Mouse (Mus musculus) thymus, postnatal 4 days (tissue): ENCODE results near the gene Frmd5.

Experiments
- DNase-seq: peaks from one replicate; pipeline ENCODE4 v3.0.0; 2021

The Frmd5 gene

GRCm38 (mm10) chr2:121761281-121761795, 45.5 kb downstream of the Frmd5 start:
- no peak for DNase-seq

DNA sequence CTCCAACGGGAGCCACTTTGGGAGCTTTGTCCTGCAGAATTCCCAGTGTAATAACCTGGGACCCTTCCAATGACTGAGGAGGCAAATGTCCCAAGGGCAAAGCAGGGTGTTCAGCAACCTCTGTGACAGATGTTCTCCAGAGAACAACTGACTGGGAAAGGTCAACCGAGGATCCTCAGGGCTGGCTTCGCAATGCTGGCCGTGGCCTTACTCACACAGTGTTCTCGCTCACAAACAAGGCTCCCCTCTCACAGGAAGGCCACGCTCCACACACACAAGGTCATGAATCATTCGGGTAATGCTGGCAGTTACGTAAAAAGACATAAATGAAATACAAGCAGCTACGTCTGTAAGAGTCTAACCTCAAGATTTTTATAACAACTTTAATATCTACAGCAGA, 46.2 kb downstream of the Frmd5 start:
- no peak for DNase-seq

DNA sequence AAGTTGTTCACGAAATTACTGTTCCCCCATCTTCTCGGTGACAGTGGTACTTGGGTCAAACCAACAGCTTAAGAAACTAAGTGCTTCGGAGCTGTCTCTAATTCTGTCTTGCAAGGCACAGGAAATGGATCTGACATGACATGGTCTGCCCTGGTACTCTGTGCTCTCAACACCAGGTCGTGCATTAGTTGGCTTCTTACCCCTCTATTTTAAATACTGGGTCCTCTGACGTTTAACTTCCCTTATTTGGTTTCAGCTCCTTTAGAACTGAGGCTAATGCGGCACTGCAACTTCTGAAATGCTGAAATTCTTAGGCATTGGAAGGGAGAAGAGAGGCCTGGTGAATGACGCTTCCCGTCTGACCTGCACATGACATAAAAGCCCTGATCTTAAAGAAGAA, 48.6 kb downstream of the Frmd5 start:
- no peak for DNase-seq

DNA sequence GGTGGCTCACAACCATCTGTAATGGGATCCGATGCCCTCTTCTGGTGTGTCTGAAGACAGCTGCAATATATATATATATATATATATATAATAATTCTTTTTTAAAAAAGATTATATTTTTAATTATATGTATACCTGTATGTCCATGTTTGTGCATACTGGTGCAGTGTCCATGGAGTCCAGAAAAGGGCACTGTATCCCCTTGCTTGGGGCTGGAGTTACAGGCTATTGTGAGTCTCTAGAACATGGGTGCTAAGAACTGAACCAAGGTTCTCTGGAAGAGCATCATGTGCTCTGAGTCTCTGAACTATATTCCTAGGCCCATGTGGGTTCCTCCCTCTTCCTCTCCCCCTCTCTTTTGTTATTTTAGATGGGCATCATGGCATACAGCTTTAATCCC, 50.6 kb downstream of the Frmd5 start:
- DNase-seq = no peak

GRCm38 (mm10) chr2:121755056-121755455, 51.8 kb downstream of the Frmd5 start:
- no peak for DNase-seq

GRCm38 (mm10) chr2:121750121-121750520, 56.8 kb downstream of the Frmd5 start:
- DNase-seq = no peak

DNA sequence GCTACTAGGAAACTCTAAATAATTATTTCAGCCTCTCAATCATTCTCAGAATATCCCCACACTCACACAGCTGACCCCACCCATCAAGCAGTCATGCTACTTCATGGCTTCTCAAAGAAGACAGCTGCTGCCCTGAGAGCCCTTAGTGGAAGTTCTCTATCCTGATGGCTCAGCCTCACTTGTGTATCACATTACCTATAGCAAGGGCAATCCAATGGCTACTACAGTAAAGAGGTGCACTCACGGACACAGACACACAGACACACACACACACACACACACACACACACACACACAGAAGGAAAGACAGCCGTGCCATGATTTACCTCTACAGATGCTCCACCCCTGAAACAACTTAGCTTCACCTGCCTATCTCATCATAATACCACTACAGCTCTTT, 65.7 kb downstream of the Frmd5 start:
- DNase-seq = no peak

- no peak for DNase-seq
Observed at GRCm38 (mm10) chr2:121739410-121739809, 67.5 kb downstream of the Frmd5 start.

- no peak for DNase-seq
Observed at GRCm38 (mm10) chr2:121733426-121733825, 73.5 kb downstream of the Frmd5 start.

DNA sequence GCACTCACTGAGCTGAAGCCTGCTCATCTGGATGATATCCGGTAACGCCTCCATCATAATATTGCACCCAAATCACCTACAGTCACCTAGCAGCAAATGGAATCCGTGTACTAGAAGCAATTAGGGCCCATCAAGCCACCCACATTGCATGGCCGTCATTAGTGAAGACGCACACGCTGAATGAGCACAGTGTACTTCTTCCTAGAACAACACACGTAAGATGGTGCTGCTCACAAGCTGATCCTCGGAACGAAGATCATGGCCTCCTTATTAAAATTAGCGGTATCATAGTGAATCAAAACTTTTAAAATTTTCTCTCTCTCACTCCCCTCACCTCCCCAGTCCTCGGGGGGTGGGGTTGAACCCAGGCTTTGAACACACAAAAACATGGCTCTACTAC, 76.4 kb downstream of the Frmd5 start:
- no peak for DNase-seq

GRCm38 (mm10) chr2:121728907-121729575, 77.8 kb downstream of the Frmd5 start:
- no peak for DNase-seq

- DNase-seq = no peak
Observed at GRCm38 (mm10) chr2:121724866-121725265, 82.0 kb downstream of the Frmd5 start.

- no peak for DNase-seq
Observed at GRCm38 (mm10) chr2:121723796-121724195, 83.1 kb downstream of the Frmd5 start.

DNA sequence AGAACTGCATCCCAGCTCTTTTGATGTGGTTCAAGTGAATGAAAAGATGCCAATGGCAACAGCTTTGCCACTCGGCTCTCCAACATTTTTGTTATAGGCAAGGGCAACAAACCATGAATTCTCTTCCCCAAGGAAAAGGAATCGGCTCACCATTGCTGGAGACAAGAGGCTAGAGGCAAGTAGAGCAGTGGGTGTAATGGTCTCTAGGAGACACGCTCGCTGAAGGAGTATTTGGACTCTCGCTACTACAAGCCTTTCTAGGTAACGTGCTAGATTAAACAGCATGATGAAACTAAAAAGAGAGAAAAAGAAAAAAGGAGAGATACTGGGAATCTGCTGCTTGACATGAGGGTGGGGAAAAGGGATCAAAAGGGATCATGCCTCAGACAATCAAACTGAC, 87.9 kb downstream of the Frmd5 start:
- DNase-seq = no peak

DNA sequence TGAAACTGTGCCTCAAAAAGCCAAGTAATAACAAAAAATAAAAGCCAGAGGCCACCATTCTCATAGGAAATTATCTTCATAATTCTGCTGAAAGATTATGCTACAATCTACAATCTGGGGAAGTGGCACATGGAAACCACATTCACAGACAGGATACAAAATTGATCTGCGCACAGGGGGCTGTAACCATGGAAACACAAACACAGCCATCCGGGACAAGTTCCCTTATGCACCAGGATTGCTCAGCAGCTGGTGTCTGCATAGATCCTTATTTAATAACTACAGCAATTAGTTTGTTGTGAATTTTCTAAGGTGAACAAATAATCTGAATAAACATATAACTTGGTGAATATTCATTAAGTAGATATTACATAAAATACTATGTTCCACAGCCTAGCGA, 89.8 kb downstream of the Frmd5 start:
- no peak for DNase-seq

- no peak for DNase-seq
Observed at GRCm38 (mm10) chr2:121713567-121713966, 93.3 kb downstream of the Frmd5 start.

DNA sequence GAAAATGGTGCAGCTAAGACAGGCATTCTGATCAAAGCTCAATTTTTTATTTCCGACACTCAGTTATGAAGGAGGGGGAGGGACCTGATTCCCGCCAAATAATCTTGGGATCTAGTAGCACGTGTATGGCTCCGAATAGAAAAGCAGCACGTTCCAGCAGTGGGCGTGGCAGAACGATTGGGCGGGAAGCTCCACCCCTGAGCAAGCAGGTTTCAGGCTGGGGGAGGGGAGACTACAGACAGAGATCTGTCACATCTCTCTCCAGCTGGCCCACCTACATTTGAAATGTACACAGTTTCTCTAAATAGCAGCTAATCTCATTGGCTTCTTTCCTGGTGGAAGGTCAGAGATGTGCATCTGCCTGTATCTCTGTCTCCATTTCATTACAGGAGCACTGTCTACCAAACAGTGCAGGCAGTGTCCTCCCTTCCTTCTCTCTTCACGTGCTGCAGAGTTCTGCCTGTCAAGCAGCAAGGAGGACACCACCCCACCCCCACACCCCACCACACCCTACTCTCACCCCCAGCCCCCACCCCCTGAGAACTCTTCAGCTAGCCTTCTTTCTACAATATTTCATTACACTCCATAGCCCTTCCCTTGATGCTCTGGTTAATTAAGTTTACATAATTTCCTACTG, 95.0 kb downstream of the Frmd5 start:
- DNase-seq = no peak

GRCm38 (mm10) chr2:121709096-121709495, 97.8 kb downstream of the Frmd5 start:
- no peak for DNase-seq

GRCm38 (mm10) chr2:121707461-121707860, 99.4 kb downstream of the Frmd5 start:
- no peak for DNase-seq

DNA sequence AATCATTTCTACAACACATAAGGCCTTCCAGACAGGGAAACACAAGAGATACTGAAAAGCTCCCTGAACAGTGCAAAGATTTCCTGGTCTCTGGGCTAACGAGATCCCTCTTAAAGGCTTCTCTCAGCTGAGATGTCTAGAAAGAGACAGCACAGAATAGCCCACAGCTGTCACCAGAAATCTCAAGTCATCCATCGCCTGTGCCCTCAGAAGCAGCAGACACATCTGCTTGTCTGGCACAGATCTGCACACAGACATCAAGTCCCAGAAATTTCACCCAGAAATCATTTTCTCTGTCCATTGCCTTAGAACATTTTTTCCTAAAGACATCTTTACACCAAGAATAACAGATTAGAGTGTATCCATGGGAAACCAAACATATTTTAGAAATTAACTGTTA, 101.1 kb downstream of the Frmd5 start:
- no peak for DNase-seq

- no peak for DNase-seq
Observed at GRCm38 (mm10) chr2:121699331-121699730, 107.6 kb downstream of the Frmd5 start.

GRCm38 (mm10) chr2:121695436-121695835, 111.5 kb downstream of the Frmd5 start:
- DNase-seq = peak; percentile 64

DNA sequence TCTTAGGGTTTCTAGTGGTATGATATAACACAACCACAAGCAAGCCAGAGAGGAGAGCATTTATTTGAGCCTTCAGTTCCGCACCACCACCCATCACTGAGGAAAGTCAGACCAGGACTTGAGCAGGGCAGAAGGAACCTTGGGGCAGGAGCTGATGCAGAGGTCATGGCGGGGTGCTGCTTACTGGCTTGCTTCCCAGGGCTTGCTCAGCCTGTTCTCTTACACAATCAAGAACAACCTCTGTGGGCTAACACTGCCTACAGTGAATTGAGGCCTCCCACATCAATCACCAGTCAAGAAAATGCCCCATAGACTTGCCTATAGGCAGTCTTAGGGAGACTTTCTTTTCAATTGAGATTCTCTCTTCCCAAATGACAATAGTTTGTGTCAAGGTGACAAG, 118.8 kb downstream of the Frmd5 start:
- DNase-seq = no peak

- no peak for DNase-seq
Observed at GRCm38 (mm10) chr2:121683606-121684005, 123.3 kb downstream of the Frmd5 start.

DNA sequence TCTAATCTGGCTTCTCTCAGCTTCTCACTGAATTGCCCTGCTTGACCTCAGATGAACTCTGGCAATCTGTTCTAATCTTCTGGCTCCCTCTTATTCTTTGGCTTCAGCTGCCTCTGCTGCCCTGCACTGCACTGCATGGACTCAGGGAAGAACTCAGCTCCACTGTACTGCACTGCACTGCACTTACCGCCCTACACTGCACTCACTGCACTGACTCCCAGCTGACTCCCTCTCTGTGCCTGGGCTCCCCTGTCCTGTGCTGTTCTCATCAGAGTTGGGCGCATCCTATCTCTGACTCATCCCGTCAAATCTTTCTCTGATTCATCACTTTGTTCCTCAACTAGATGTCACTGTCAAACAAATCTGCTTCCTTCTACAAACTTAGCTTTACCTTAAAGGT, 124.5 kb downstream of the Frmd5 start:
- DNase-seq = no peak
